Mouse (Mus musculus) lung, postnatal 10 days (tissue): ENCODE measurements around the gene Rnf19b.

ENCODE experiments used
- DNase-seq: peaks from one replicate; pipeline ENCODE4 v3.0.0; 2021

Rnf19b gene

GRCm38 (mm10) chr4:129081041-129081440, 23.0 kb downstream of the Rnf19b start:
- no peak for DNase-seq

- peak; percentile 39 for DNase-seq
Observed at GRCm38 (mm10) chr4:129081512-129081911, 23.4 kb downstream of the Rnf19b start.

GRCm38 (mm10) chr4:129081939-129082338, 23.9 kb downstream of the Rnf19b start:
- DNase-seq: no peak

- DNase-seq: peak; percentile 84
Observed at GRCm38 (mm10) chr4:129082379-129083115, 24.5 kb downstream of the Rnf19b start.

GRCm38 (mm10) chr4:129084896-129085295, 26.8 kb downstream of the Rnf19b start:
- DNase-seq: no peak

- DNase-seq: peak; percentile 81
Observed at GRCm38 (mm10) chr4:129086078-129086477, 28.0 kb downstream of the Rnf19b start.

GRCm38 (mm10) chr4:129087850-129088249, 29.8 kb downstream of the Rnf19b start:
- DNase-seq: no peak

- DNase-seq: no peak
Observed at GRCm38 (mm10) chr4:129095276-129095675, 37.2 kb downstream of the Rnf19b start.

GRCm38 (mm10) chr4:129097006-129097405, 38.9 kb downstream of the Rnf19b start:
- DNase-seq: no peak

GRCm38 (mm10) chr4:129102133-129102829, 44.2 kb downstream of the Rnf19b start:
- no peak for DNase-seq

GRCm38 (mm10) chr4:129105356-129105755, 47.3 kb downstream of the Rnf19b start, which contains the start of gene Tmem54:
Gene Tmem54 (plus strand): TSS chr4:129105548.
- peak; percentile 30 for DNase-seq

GRCm38 (mm10) chr4:129106073-129106472, 48.0 kb downstream of the Rnf19b start:
- no peak for DNase-seq

GRCm38 (mm10) chr4:129107348-129107899, 49.4 kb downstream of the Rnf19b start:
- DNase-seq: no peak

- DNase-seq: no peak
Observed at GRCm38 (mm10) chr4:129108624-129109023, 50.6 kb downstream of the Rnf19b start.

- no peak for DNase-seq
Observed at GRCm38 (mm10) chr4:129110804-129111203, 52.7 kb downstream of the Rnf19b start.

GRCm38 (mm10) chr4:129111350-129111749, 53.3 kb downstream of the Rnf19b start:
- no peak for DNase-seq

- DNase-seq: no peak
Observed at GRCm38 (mm10) chr4:129112231-129112630, 54.2 kb downstream of the Rnf19b start.

GRCm38 (mm10) chr4:129113083-129113988, 55.3 kb downstream of the Rnf19b start:
- peak; percentile 75 for DNase-seq

- no peak for DNase-seq
Observed at GRCm38 (mm10) chr4:129116703-129117102, 58.6 kb downstream of the Rnf19b start.

- no peak for DNase-seq
Observed at GRCm38 (mm10) chr4:129117720-129118510, 59.8 kb downstream of the Rnf19b start.

- no peak for DNase-seq
Observed at GRCm38 (mm10) chr4:129119708-129120107, 61.6 kb downstream of the Rnf19b start.
